Mouse (Mus musculus) thymus, postnatal 4 days (tissue): ENCODE results near the gene Cbx2.

Experiments
- DNase-seq: peaks from one replicate; pipeline ENCODE4 v3.0.0; 2021

Cbx2 gene

DNA sequence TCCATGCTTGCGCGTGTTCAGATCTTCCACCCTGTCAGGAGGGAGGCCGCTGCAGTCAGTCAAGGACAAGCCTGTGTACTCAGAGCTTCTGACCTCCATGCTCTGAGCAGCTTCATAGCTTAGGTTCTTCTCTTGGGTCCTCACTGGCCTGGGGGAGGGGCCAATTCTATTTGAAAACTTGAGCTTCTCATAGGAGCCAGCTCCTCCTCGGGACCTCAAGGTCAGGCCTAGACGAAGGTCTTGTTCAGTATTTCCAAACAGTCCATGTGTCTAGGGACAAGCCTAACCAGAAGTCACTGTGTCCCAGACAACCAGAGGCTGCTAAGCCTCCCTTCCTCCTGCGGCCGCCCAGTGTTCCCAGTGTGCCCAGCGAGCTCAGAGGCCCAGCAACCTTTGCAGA, 44.1 kb downstream of the Cbx2 start:
- no peak for DNase-seq

DNA sequence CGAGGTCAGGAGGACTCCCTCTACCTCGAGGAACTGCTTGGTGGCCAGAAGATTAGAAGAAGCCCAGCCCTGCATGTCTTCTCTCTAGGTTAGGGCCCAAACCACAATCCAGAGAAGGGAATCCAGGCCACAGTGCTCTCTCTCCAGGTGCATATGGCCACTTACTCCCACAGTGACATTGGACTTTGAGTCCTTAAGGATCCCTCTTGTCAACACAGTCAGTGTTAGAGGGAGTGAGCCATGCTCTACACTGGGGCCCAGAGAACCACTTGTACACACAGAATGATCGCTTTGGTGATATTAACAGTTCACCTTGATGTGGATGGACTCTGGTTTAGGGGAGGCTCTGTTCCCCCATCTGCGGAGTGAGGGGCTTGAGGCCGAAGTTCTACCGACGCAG, 49.5 kb downstream of the Cbx2 start:
- DNase-seq, result no peak

DNA sequence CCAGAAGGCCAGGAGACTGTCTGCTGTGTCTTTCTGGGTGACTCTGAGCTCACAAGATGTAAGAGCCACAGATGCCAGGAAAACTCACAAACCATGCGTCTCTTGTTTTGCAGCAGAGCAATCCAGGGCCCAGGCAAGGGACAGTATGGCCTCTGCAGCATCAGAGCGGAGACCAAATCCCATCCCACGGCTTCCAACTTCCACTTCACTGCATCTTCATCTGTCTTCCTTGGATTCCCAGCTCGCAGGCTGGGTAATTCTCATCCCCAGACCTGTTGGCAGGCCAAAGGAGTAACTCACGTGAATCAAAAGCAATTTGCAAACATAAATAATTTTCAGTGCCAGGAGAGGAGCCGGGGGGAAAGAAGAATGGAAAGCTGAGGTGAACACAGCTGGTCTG, 50.2 kb downstream of the Cbx2 start:
- no peak for DNase-seq

DNA sequence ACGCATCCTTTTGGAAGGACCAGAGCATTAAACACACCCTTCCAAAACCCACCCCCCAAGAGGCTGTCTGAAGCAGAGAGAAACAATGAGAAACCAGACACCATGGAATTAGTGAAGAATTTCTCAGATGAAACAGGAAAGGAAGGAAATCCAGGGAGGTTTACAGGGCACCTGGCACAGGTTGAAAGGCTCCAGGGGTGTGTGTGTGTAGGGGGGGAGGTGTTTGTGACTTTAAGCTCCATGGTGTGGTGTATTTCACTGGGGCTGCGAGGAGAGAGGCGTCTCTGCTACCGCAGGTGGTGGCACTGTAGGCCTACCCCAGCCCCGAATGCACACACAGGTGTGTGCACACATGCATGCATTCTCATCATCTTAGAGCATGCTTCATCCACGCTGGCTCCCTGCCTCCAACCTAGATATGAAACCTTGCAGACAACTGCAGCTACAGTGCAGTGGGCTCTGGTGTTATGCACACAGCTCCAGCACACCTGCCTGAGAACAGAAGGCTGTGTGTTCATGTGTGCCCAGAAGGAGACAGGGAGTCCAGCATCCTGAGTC, 51.2 kb downstream of the Cbx2 start:
- no peak for DNase-seq

DNA sequence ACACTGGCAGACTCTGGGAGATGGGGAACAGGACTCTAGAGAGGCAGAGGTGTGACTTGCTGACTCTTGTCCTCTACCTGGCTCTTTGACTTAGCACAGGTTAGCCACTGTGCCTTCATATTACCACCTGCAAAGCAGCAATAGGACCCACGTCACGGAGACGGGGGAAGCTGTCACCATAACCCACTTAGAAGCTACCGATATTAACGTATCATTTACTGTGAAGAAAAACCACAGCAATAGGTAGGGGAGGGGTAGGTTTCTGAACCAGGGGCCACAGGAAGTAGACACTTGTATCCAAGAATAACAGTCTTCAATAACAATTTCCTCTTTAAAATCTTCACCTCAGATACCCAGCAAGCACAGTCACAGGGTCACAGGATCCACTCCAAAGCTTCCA, 53.0 kb downstream of the Cbx2 start:
- no peak for DNase-seq

DNA sequence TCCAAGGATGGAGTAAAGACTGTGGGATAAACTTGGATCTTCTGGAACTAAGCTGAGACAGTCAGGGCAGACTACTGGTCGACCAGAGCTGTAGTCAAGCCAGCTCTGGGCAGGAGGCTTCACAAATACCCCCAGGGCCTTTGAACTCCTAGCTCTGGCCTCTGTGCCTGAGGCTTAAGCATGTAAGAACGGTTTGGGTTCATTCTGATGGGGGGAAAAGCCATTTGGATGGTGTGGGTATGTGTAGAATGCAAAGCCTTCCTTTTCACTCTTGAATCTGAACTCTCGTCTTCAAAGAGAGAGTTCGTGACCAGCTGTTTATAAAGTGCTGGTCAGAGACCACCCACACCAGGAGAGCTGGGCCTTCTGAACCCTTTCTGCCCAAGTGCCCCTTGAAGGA, 55.0 kb downstream of the Cbx2 start:
- no peak for DNase-seq

DNA sequence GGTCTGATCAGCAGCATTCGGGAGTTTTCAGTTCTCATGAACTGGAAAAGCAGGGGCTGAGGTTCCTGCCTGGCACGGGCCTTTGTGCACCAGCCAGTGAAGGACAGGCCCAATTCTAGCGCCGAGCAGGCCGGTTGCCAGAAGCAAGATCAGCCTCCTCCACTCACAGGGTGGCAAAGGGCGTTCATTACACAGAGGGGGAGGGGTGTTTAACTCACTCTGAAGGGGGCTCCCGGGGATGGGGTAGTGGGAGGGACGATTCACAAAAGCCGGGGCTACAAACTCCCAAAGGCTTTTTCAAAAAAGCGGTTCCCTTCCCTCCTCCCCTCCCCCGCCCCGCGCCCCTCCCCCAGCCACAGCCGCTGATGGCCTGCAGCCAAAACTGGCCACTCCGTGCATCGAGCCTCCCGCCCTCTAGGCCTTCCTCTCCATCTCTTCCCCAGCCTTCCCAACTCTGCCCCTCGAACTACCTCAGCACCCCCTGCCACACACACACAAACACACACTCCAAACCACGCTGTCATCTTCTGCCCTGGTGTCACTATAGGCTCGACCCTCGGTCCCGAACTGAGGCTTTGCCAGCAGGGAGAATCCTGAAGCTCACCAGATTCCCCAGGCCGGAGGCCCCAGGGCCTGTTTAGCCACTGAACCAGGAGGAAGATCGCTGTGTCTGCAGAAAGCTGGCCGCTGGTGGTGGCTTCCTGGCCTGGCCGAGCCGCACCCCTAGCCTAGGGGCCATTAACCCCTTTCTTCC, 56.1 kb downstream of the Cbx2 start:
- no peak for DNase-seq

DNA sequence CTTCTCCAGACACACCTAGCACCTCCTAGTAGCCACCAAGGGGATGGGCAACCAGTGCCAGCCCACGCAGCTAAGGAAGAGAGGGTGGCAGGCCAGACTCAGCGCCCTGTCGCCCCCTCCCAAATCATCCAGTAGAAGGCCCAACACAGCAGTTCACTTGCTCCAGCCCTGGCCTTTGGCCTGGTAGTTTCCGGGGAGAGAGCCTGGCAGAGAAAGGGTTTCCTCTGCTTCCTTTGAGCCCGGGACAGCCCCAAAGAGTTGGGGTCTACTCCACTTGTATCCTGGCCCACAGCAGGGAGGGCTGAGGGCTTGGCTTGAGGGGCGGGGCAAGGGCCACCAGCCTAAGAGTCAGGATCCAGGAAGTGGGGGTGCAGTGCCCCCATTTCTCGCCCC, 56.7 kb downstream of the Cbx2 start:
- DNase-seq, result peak; percentile 34

DNA sequence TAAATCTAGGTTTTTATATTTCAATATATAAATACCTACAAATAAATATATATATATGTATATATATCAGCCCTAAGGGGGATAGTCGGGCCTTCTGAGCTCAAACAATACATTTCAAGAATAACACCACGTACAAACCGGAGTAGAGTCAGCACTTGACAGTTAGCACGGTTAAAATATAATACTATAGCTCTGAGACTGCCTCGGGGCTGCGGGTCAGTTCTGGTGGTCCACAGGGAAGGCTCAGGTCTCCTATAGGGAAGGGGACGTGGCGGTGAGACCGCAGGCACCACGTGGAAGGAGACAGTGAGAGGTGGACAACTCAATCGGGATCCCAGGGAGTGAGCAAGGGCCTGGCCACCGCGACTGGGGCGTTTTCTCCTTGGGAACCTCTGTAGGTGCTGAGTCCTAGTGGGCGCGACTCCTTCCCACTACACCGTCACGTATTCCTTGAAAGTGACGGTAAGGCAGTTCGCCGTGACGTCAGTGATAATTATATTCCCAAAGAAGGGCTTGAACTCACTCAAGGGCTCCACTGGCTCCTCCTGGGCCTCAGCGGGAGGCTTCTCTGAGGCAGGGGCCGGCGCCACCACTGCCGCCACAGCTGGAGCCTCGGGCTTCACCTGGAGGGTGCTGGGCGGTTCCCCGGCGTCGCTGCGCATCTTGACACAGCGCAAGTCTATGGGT, 57.8 kb downstream of the Cbx2 start:
- peak; percentile 28 for DNase-seq
